Mouse (Mus musculus) liver, postnatal 0 days (tissue): ENCODE measurements around the gene Dcaf15. TPM values are rescaled to one million over a fixed set of nuclear protein-coding genes. Genes with fewer than 3 reads are reported as not detected.
A peak's percentile ranks its signal among the peaks of the same experiment; 100 is the strongest.

ENCODE experiments used
- ATAC-seq: fragments of 200-750 bp; cut with Nextera tagmentation; 2 replicates; pipeline ENCODE4 v1.8.0; 2017; ENCODE audit warnings: mild to moderate bottlenecking, moderate library complexity
- DNase-seq: peaks from one replicate; pipeline ENCODE4 v3.0.0-alpha.2; 2016
- H3K27ac ChIP-seq: fragments of 300-500 bp; sonication (generic); 2 replicates; pipeline ENCODE4 v1.5.1; 2014; ENCODE audit warnings: antibody characterized with exemption, moderate library complexity, mild to moderate bottlenecking, low read depth
- H3K27me3 ChIP-seq: fragments of 300-500 bp; sonication (generic); 2 replicates; pipeline ENCODE4 v1.6.1; 2014; ENCODE audit warnings: low read length, control low read depth, mixed read lengths; ENCODE audit not compliant: insufficient read depth
- H3K36me3 ChIP-seq: fragments of 300-500 bp; sonication (generic); replicated peaks from 2 replicates; pipeline ENCODE4 v1.6.1; 2014; ENCODE audit warnings: mild to moderate bottlenecking, control low read depth, low read length, moderate library complexity, mixed read lengths; ENCODE audit not compliant: insufficient read depth
- H3K4me1 ChIP-seq: fragments of 300-500 bp; sonication (generic); 2 replicates; pipeline ENCODE4 v1.6.1; 2014; ENCODE audit warnings: antibody characterized with exemption, mild to moderate bottlenecking, control low read depth; ENCODE audit not compliant: insufficient read depth
- H3K4me2 ChIP-seq: fragments of 300-500 bp; sonication (generic); 2 replicates; pipeline ENCODE4 v1.6.1; 2014; ENCODE audit warnings: low read depth, mild to moderate bottlenecking, low read length, moderate library complexity, mixed read lengths
- H3K4me3 ChIP-seq: fragments of 300-500 bp; sonication (generic); 2 replicates; pipeline ENCODE4 v1.5.1; 2014; ENCODE audit warnings: low read depth, low read length
- H3K9ac ChIP-seq: fragments of 300-500 bp; sonication (generic); replicated peaks from 2 replicates; pipeline ENCODE4 v1.6.1; 2014; ENCODE audit warnings: mild to moderate bottlenecking, moderate library complexity
- H3K9me3 ChIP-seq: fragments of 300-500 bp; sonication (generic); 2 replicates; pipeline ENCODE4 v1.6.1; 2016; ENCODE audit warnings: mild to moderate bottlenecking, control low read depth, low read length, mixed read lengths
- CTCF ChIP-seq: sonication (generic); IDR thresholded peaks from 2 replicates; pipeline ENCODE4 v1.5.1; 2016; ENCODE audit warnings: antibody characterized with exemption, low read depth
- EP300 ChIP-seq: IDR thresholded peaks from 2 replicates; pipeline ENCODE4 v1.6.1; 2016; ENCODE audit warnings: antibody characterized with exemption, low read depth, mild to moderate bottlenecking
- WGBS: fragments of 180-500 bp; shearing (Covaris S2); extraction: QIAGEN DNeasy Blood & Tissue Kit; methylation state at CpG from one replicate; pipeline ENCODE4 v1.1.7; 2014; ENCODE audit not compliant: insufficient replicate concordance; 5-methylcytosine and 5-hydroxymethylcytosine counted together
- microRNA counts: library from miRNA; unstranded; fragments of <30 nt; microRNA quantifications from one replicate; lab custom pipeline; 2015
- microRNA-seq: library from miRNA; unstranded; fragments of <30 nt; microRNA quantifications from one replicate; pipeline ENCODE4, GENCODE M21; 2016
- polyA plus RNA-seq: library from polyadenylated mRNA; unstranded; fragments of >200 nt; fragmentation: Nextera tagmentation; extraction: Ambion mirVana; gene quantifications from 2 replicates; pipeline ENCODE4 v1.2.1, GENCODE M21; 2015

The Dcaf15 gene
- polyA plus RNA-seq, 1 experiment from 2014 or later = 2.8 TPM

DNA sequence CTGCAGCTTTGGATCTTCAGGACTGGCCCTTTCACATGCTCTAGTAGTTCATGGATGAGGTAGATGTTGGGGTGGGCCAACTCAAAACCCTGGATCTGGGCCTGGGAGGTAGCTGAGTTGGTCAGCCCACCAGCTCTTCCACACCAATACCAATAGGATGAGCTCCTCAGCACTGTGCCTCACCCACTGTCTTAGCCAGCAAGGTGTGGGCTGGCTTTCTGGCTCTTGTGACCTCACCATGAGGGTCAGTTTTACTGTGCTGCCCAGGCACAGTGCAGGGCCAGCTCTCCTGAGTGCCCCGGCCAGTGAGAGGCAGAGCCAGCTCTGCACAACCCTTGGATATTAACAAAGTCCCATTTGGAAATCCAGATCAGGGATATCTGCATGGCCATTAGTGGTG, 46.7 kb downstream of the Dcaf15 start:
- no peak for ATAC-seq
- no peaks in the 10 kb centered on the region for H3K9me3 ChIP-seq

DNA sequence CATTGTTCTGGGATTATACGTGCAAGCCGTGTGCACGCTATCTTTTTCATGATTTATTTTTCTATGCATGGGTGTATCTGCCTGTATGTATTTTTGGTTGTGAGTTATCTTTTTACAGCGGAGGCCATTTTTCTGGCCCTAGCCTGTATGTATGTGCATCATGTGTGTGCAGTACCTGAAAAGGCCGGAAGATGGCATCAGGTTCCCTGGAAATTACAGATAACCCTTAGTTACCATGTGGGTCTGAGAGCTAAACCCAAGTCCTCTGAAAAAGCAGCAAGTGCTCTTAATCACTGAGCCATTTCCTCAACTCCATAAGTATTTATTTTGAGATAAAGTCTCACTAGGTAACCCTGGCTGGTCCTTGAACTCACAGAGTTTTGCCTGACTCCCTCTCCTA, 51.3 kb downstream of the Dcaf15 start:
- no peaks in the 10 kb centered on the region for H3K9me3 ChIP-seq
- peaks cover 5% of the 10 kb centered on the region for H3K4me1 ChIP-seq
- TF ChIP-seq EP300 = no peak
- no peak for TF ChIP-seq CTCF
- no peak overlapping the region for H3K4me3 ChIP-seq
- H3K4me2 ChIP-seq = no peak overlapping the region
- H3K27ac ChIP-seq = no peak overlapping the region
- H3K36me3 ChIP-seq = no peaks in the 10 kb centered on the region
- H3K9ac ChIP-seq = no peak overlapping the region
- WGBS = 86% methylated on average over 5 of the region's 5 CpGs
- H3K27me3 ChIP-seq = no peaks in the 10 kb centered on the region
- DNase-seq (no peak), ATAC-seq (no peak)

More for the DNA sequence above, 46.7 kb downstream of the Dcaf15 start:
- H3K4me2 ChIP-seq = no peak overlapping the region
- no peak overlapping the region for H3K4me3 ChIP-seq
- 76% methylated on average over 1 of the region's 1 CpGs for WGBS
- no peak overlapping the region for H3K9ac ChIP-seq
- H3K4me1 ChIP-seq = peaks cover under 1% of the 10 kb centered on the region
- TF ChIP-seq CTCF = no peak
- no peak for TF ChIP-seq EP300
- no peak overlapping the region for H3K27ac ChIP-seq
- no peaks in the 10 kb centered on the region for H3K27me3 ChIP-seq
- no peak for DNase-seq
- no peaks in the 10 kb centered on the region for H3K36me3 ChIP-seq

DNA sequence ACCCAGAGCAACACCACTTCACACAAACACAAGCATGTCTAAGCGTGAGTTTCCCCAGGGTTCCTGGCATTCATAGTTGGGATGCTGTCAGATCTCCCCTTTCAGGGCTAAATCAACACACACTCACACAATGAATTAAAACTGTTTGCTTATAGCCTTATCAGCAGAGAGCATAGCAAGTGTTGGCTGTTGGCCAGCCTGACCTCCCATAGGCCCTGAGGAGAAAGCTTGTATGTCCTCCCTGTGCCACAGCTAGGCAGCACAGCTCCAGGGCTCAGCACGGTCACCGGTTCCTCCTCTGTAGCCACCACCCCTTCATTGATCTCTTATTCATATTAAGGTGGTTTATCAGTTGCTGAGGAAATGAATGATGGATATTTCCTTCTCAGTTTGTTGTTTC, 51.8 kb downstream of the Dcaf15 start:
- Histone ChIP-seq H3K27me3 (no peaks in the 10 kb centered on the region), H3K4me1 (peaks cover 5% of the 10 kb centered on the region), H3K27ac (no peak overlapping the region), H3K4me2 (no peak overlapping the region), H3K36me3 (no peaks in the 10 kb centered on the region), H3K9me3 (no peaks in the 10 kb centered on the region), H3K9ac (no peak overlapping the region), H3K4me3 (no peak overlapping the region)
- WGBS = 26% methylated on average over 3 of the region's 3 CpGs
- peak; percentile 62 for TF ChIP-seq EP300
- peak; percentile 6; the same call in 1 of the 2 replicates for TF ChIP-seq CTCF
- DNase-seq = peak; percentile 46
- peak; percentile 67 for ATAC-seq

DNA sequence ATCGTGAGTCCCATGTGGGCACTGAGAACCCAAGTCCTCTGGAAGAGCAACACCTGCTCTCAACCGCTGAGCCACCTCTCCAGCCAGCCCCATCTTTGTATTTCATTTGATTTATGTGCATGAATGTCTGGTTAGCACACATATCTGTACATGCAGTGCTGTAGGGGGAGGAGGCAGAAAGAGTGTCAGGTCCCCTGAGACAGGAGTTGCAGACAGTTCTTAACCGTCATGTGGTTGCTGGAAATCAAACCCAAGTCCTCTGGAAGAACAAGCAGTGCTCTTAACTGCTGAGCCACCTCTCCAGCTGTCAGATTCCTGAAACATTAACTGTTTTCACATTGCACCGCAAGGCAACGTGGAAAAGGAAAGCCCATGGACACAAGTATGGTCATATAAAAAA, 56.4 kb downstream of the Dcaf15 start:
- no peaks in the 10 kb centered on the region for H3K9me3 ChIP-seq
- no peaks in the 10 kb centered on the region for H3K36me3 ChIP-seq
- DNase-seq (no peak), ATAC-seq (no peak)
- H3K4me3 ChIP-seq = no peak overlapping the region
- no peak overlapping the region for H3K27ac ChIP-seq
- H3K4me1 ChIP-seq = peaks cover 5% of the 10 kb centered on the region
- peaks cover 21% of the 10 kb centered on the region for H3K27me3 ChIP-seq
- no peak overlapping the region for H3K9ac ChIP-seq
- 76% methylated on average over 5 of the region's 5 CpGs for WGBS
- no peak for TF ChIP-seq CTCF
- no peak for TF ChIP-seq EP300
- H3K4me2 ChIP-seq = no peak overlapping the region

MicroRNAs within 50 kb of the gene (microRNA counts, 519-probe panel; counts per million panel counts)
- 2,189 counts per million, percentile 18 among the panel's probes with 10 or more counts for microRNA mmu-miR-709 (lab: Ali Mortazavi, UCI)

Small RNAs within 50 kb of the gene (microRNA-seq; reads per million reads assigned to microRNA genes)
- not detected for gene Mir709

Other genes with a start within 250 kb of the Dcaf15 start
- 0.96 and 1.5 TPM in 2 replicates for gene Adgrl1, start 204.7 kb downstream of the Dcaf15 start, polyA plus RNA-seq
- gene Gm10644, start 149.6 kb downstream of the Dcaf15 start, polyA plus RNA-seq = 0.14 and 0.29 TPM in 2 replicates
- gene Asf1b, start 149.3 kb downstream of the Dcaf15 start, polyA plus RNA-seq = 50.6 and 55.4 TPM in 2 replicates
- gene Prkaca, start 131.8 kb downstream of the Dcaf15 start, polyA plus RNA-seq = 28.2 and 33.9 TPM in 2 replicates
- gene Samd1, start 107.1 kb downstream of the Dcaf15 start, polyA plus RNA-seq = 3.5 and 3.8 TPM in 2 replicates
- gene 1700067K01Rik, start 103.3 kb downstream of the Dcaf15 start, polyA plus RNA-seq = 0.87 and 0.99 TPM in 2 replicates
- 0.40 TPM in 1 of 2 replicates, not detected in the other for gene 2210011C24Rik, start 92.6 kb downstream of the Dcaf15 start, polyA plus RNA-seq
- 0.04 TPM in 1 of 2 replicates, not detected in the other for gene Palm3, start 83.3 kb downstream of the Dcaf15 start, polyA plus RNA-seq
- 0.76 and 0.88 TPM in 2 replicates for gene Il27ra, start 62.2 kb downstream of the Dcaf15 start, polyA plus RNA-seq
- 0.18 TPM in 1 of 2 replicates, not detected in the other for gene Rln3, start 59.8 kb downstream of the Dcaf15 start, polyA plus RNA-seq
- 0.36 and 0.41 TPM in 2 replicates for gene Gm10643, start 39.6 kb downstream of the Dcaf15 start, polyA plus RNA-seq
- gene Rfx1, start 37.9 kb downstream of the Dcaf15 start, polyA plus RNA-seq = 1.3 and 1.5 TPM in 2 replicates
- not detected in 2 replicates for gene Podnl1, start 21.2 kb upstream of the Dcaf15 start, polyA plus RNA-seq
- 4.4 and 4.5 TPM in 2 replicates for gene Cc2d1a, start 43.2 kb upstream of the Dcaf15 start, polyA plus RNA-seq
- gene 4930432K21Rik, start 43.3 kb upstream of the Dcaf15 start, polyA plus RNA-seq = 0.24 and 0.29 TPM in 2 replicates
- gene Nanos3, start 80.4 kb upstream of the Dcaf15 start, polyA plus RNA-seq = 0.34 and 0.79 TPM in 2 replicates
- 1.4 and 1.6 TPM in 2 replicates for gene Zswim4, start 132.3 kb upstream of the Dcaf15 start, polyA plus RNA-seq
- gene D8Ertd738e, start 145.0 kb upstream of the Dcaf15 start, polyA plus RNA-seq = 189 and 201 TPM in 2 replicates
- 40.9 and 41.9 TPM in 2 replicates for gene Mri1, start 152.6 kb upstream of the Dcaf15 start, polyA plus RNA-seq
- gene Ccdc130, start 165.6 kb upstream of the Dcaf15 start, polyA plus RNA-seq = 4.7 and 6.5 TPM in 2 replicates